Mouse (Mus musculus): ENCODE results near the gene Cryab. TPM values are rescaled to one million over a fixed set of nuclear protein-coding genes. Genes with fewer than 3 reads are reported as not detected.

The Cryab gene
- polyA plus RNA-seq, 1 experiment = 293 TPM

DNA sequence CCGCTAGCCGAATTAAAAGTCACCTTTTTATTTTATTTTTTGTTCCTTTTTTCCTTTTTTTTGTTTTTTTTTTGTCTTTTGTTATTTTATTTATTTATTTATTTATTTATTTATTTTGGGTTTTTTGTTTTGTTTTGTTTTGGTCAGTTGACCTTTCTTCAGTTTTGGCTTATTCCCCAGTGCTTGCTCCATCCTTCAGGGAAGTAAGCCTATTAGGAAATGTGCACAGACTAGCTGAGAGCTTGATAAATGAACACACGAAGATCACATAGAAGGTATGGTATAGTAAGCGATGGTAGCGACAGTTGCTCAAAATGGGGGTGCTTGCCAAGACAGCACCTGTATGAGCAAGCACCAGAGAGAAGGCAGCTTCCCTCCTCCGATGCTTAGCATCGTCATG, 46.5 kb downstream of the Cryab start:
- no peak for DNase-seq (ENCODE audit: low read depth)

- DNase-seq (ENCODE audit: low read depth) = peak; percentile 49
Measured at GRCm38 (mm10) chr9:50798368-50798767, 47.2 kb downstream of the Cryab start.

DNA sequence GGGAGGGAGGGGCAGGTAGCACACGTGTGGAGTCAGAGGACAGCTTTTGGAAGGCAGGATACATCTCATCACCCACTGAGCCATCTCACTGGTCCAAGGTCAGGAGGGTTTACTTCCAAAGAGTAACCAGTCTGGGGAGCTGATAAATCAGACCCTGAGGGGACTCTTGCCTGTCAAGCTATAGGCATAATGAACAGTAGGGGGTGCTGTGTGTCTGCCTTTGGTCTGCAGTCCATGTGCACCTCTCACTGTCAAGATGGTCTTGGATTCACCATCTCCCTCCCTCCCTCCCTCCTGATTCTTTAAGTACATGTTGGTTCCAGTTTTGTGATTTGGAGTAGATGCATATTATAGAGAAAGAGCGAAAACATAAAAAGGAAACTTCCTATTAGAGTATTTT, 49.9 kb downstream of the Cryab start:
- DNase-seq (ENCODE audit: low read depth) = no peak

GRCm38 (mm10) chr9:50803055-50803671, 52.0 kb downstream of the Cryab start:
- no peak for DNase-seq (ENCODE audit: low read depth)

Other genes with a start within 250 kb of the Cryab start
- 50.6 and 51.6 TPM in 2 replicates for gene Pts, start 222.6 kb upstream of the Cryab start, polyA plus RNA-seq (2012; rRNA removed)
- 2.7 and 3.5 TPM in 2 replicates for gene Il18, start 196.5 kb upstream of the Cryab start, polyA plus RNA-seq (2012; rRNA removed)
- gene Bco2, start 196.1 kb upstream of the Cryab start, polyA plus RNA-seq (2012; rRNA removed) = 0.34 and 0.79 TPM in 2 replicates
- gene Tex12, start 190.0 kb upstream of the Cryab start, polyA plus RNA-seq (2012; rRNA removed) = not detected in 2 replicates
- gene Sdhd, start 147.5 kb upstream of the Cryab start, polyA plus RNA-seq (2012; rRNA removed) = 162 and 250 TPM in 2 replicates
- 246 and 300 TPM in 2 replicates for gene Timm8b, start 147.4 kb upstream of the Cryab start, polyA plus RNA-seq (2012; rRNA removed)
- 3.5 and 5.2 TPM in 2 replicates for gene Pih1d2, start 134.0 kb upstream of the Cryab start, polyA plus RNA-seq (2012; rRNA removed)
- 6.1 and 7.7 TPM in 2 replicates for gene Nkapd1, start 133.9 kb upstream of the Cryab start, polyA plus RNA-seq (2012; rRNA removed)
- 46.0 and 58.7 TPM in 2 replicates for gene Dlat, start 91.5 kb upstream of the Cryab start, polyA plus RNA-seq (2012; rRNA removed)
- gene Dixdc1, start 11.8 kb upstream of the Cryab start, polyA plus RNA-seq (2012; rRNA removed) = 2.5 and 3.3 TPM in 2 replicates
- 22.3 and 24.6 TPM in 2 replicates for gene 2310030G06Rik, start 4.8 kb upstream of the Cryab start, polyA plus RNA-seq (2012; rRNA removed)
- gene Hspb2, start 1.0 kb downstream of the Cryab start, polyA plus RNA-seq (2012; rRNA removed) = 17.6 and 28.4 TPM in 2 replicates
- 6.3 TPM in 2 replicates for gene Fdxacb1, start 16.9 kb downstream of the Cryab start, polyA plus RNA-seq (2012; rRNA removed)
- gene Alg9, start 23.7 kb downstream of the Cryab start, polyA plus RNA-seq (2012; rRNA removed) = 38.9 and 55.4 TPM in 2 replicates
- 109 and 170 TPM in 2 replicates for gene 1110032A03Rik, start 24.2 kb downstream of the Cryab start, polyA plus RNA-seq (2012; rRNA removed)
- 48.4 and 49.0 TPM in 2 replicates for gene Ppp2r1b, start 94.0 kb downstream of the Cryab start, polyA plus RNA-seq (2012; rRNA removed)

Data from gonadal fat pad, adult 2 months (tissue).